Mouse (Mus musculus): ENCODE results near the gene Pfas.

DNA sequence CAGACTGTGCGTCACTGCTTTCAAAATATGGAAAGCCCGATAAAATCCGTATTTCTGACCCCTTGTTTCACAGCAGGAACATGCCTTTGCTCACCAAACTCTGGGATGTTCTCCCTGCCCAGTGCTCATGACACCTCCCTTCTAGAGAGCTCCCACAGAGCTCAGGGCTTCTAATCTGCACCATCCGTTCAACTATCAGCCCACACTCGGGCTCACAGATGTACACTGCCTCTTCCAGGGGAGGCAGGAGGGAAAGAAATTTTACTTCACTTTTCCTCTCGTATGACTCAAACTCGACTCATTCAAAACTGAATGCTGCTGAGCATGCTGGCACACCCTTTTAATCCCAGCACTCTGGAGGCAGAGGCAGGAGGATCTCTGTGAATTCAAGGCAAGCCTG lies 3.1 kb downstream of the Pfas start:
- no peak for TF ChIP-seq TCF12 (IDR thresholded peaks at IDR 0.05; ENCODE audit: low read depth, low read length)
- no peak for TF ChIP-seq KAT2A (conservative IDR thresholded peaks at IDR 0.05; ENCODE audit: low read depth, low read length)
- no peak for TF ChIP-seq CTCF (IDR thresholded peaks at IDR 0.05 in 2 of 3, conservative IDR thresholded peaks at IDR 0.05 in 1 of 3; ENCODE audit: control insufficient read depth in 1 of 3, insufficient read depth in 1 of 3, low read depth in 2 of 3, low read length in 3 of 3, poor library complexity in 1 of 3, severe bottlenecking in 1 of 3)
- TF ChIP-seq RAD21 (IDR thresholded peaks at IDR 0.05; ENCODE audit: low read depth, low read length) = no peak
- no peak for TF ChIP-seq ETS1 (IDR thresholded peaks at IDR 0.05; ENCODE audit: low read depth, low read length)
- TF ChIP-seq ZNF384 (IDR thresholded peaks at IDR 0.05; ENCODE audit: low read depth, low read length) = no peak
- TF ChIP-seq GABPA (IDR thresholded peaks at IDR 0.05; ENCODE audit: low read depth, low read length) = no peak
- no peak for TF ChIP-seq TAL1 (IDR thresholded peaks at IDR 0.05; ENCODE audit: low read length)
- no peak for TF ChIP-seq MEF2A (IDR thresholded peaks at IDR 0.05; ENCODE audit: extremely low read depth, insufficient replicate concordance, low read depth, low read length, poor library complexity, severe bottlenecking)
- no peak for TF ChIP-seq BHLHE40 (IDR thresholded peaks at IDR 0.05; ENCODE audit: borderline replicate concordance, low read depth, low read length)
- TF ChIP-seq EP300 (IDR thresholded peaks at IDR 0.05; ENCODE audit: low read depth in 1 of 2, low read length in 2 of 2) = 0 out of 4 replicates have a peak, but pooled peaks of 1 of the 2 experiments have one; percentile 26
- no peak; a peak in 1 of 4 replicates for TF ChIP-seq POLR2A (IDR thresholded peaks at IDR 0.05; ENCODE audit: control insufficient read depth in 1 of 2, insufficient read depth in 1 of 2, low read depth in 1 of 2, low read length in 2 of 2, poor library complexity in 1 of 2)

Measured in MEL (cell line).